Mouse (Mus musculus) retina, adult 2 months (tissue): ENCODE data around the gene Wdr93.

Experiments
- DNase-seq: peaks from one replicate; pipeline ENCODE4 v3.0.0-alpha.2; 2012; ENCODE audit warnings: low read depth, low spot score

Gene Wdr93

DNA sequence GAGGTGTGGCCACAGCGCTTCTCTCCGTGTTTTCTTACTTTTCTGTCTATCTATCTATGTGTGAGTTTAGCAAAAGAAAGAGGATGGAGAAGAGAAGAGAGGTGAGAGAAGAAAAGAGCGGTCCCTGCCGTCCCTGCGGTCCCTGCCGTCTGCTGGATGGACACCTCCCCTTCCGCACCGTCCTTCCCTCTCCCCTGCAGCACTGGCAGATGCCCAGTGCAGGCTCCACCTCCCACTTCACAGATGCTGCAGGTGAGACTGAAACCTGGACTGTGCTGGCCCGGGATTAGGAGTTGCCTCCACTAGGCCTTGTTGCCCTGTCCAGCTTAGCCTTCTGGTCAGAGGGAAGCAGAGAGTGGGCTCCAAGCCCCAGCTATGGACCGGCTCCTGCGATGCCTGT, 58.4 kb downstream of the Wdr93 start:
- DNase-seq, result no peak

DNA sequence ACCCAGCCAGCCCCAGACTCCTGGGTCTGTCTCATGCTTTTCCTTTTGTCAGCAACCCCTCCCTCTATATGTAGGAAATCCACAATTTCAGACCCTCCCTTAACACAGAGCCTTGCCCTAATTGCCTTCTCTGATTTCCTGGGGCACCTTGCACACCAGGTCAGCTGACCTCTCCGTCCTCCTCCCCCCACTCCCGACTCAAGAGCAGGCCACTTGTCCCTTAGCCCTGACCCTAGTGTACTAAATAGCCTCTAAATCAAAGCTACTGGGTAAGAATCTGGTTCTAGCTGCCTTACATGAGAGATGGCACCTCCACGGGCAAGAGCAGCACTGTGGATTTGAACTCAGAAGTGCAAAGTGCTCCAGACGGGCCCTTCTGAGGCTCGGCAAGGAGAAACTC, 59.1 kb downstream of the Wdr93 start:
- no peak for DNase-seq

- no peak for DNase-seq
These were observed 60.9 kb downstream of the Wdr93 start for GRCm38 (mm10) chr7:79803887-79804286.

DNA sequence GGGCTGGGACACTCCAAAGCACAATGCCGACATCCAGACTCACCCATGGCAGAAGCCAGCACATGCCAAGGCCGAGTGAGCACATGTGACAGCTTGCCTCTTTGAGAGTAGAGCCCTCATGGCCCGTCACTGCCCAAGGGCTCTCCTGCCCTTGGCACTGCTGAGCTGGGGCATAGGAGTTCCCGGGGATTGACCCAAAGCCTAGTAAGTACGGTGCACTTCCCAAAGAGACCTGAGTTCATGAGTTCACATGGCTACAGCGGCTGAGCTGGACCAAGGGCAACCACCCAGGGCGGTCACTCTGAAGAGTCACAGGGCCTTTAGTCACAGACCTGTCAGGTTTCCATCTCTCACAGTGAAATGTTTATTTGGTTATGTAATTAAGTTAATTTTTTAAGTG, 65.6 kb downstream of the Wdr93 start:
- no peak for DNase-seq

- peak; percentile 37 for DNase-seq
These were observed 67.9 kb downstream of the Wdr93 start, which contains the start of gene Mesp2 for GRCm38 (mm10) chr7:79810611-79811506. TSS of gene Mesp2 (plus strand) at chr7:79810727.

- no peak for DNase-seq
These were observed 70.4 kb downstream of the Wdr93 start for GRCm38 (mm10) chr7:79813409-79813808.

DNA sequence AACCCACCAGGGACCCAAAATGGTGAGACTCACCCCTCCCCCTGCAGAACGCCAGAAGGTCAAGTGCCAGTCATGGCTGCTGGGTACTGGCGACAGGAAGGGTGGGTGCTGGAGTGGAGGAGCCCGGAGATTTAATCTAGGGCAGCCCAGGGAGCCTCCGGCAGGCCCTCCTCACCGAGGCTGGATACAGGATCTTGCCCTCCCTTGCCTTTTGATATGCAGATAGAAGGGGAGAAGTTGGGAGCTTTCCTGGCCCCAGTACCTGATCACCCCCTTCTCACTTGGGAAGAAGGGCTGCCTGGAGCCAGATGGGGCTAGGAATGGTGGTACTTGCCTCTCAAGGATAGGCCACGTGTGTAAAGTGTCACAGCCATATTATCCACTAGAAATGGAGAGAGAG, 75.4 kb downstream of the Wdr93 start:
- DNase-seq, result no peak

GRCm38 (mm10) chr7:79819515-79819914, 76.6 kb downstream of the Wdr93 start:
- no peak for DNase-seq

DNA sequence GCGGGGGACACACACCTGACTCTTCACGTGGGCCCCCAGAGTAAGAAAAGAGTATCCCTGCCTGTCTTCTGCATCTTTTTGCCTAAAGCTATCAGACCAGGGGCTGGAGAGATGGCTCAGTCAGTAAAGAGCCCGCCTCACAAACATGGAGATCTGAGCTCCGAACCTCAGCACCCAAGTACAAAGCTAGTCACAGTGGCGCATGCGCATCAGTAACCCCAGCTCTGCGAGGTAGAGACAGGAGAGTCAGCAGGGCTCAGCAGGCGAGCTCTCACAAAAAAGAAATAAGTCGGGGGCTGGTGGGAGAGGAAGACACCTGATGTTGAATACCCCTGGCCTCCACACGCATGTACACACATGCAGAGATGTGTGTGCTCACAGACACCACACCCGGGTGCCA, 77.0 kb downstream of the Wdr93 start:
- DNase-seq, result no peak

DNA sequence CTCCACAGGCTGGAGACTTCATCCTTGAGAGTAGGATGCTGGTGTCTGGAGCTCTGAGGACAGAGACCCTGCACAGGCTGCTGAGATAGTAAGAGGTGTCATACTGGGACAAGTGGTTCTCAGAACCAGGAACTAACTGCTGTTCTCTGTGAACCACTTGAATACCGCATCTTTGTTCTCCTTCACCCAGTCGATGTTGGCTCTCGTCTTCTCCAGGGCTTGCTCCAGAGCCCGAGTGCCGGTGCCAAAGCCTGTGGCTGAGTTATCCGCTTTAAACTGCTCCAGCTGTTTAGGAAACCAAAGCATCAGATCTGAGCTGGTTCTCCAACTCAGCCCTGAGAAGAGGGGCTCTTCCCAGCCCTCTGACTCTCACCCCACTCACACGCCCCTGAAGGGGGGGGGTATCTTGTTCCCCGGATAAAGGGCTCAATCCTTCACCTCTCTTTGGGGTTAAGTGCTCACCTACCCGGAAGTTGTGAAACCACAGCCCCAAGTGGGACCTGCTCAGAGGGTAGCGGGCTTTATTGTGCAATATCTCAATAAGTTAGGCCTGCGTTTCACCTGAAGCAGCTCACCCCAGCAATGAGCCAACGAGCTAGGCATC, 79.2 kb downstream of the Wdr93 start:
- no peak for DNase-seq

- DNase-seq, result no peak
These were observed 85.4 kb downstream of the Wdr93 start for GRCm38 (mm10) chr7:79828341-79828740.

- no peak for DNase-seq
These were observed 88.2 kb downstream of the Wdr93 start for GRCm38 (mm10) chr7:79831145-79831544.

- DNase-seq, result no peak
These were observed 88.6 kb downstream of the Wdr93 start for GRCm38 (mm10) chr7:79831585-79831984.

DNA sequence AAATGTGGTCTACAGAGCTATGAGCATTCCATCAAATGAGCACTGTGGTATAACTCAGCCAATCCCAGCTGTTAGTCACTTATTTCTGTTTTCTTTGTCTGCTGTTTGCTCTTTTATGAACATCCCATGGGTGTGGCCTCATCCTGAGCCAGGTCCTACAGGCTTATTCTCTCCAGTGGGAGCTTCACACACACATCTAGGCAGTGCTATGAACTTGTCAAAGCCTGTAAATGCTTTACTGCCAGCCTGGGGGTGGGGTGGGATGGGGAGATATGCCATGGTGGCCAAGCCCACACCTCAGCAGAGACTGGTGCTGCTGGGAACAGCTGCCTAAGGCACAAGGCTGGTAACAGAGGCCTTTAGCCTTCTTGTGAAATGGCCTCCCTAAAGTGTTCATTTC, 90.0 kb downstream of the Wdr93 start:
- no peak for DNase-seq

DNA sequence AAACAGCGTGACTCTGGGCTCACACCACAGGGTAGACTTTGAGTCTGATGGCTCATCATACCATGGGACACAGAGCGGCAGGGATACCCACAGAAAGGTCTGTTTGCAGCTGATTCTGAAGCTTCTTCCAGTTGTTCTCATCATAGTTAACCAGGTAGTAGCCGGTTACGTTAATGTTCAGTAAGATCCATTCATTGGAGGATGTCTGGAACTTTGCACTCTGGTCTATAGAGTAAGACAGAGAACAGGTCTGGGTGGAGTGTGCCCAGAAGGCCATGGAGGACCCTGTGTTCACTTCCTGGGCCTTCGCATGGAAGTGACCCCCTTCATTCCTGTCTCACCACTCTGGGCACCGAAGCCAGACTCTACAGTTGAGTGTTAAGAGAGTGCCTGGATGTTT, 92.2 kb downstream of the Wdr93 start:
- no peak for DNase-seq
